Mouse (Mus musculus) liver (tissue): ENCODE data around the gene Kif27.

Experiments
- DNase-seq: peaks from one replicate; pipeline ENCODE4 v3.0.0-alpha.2; 2020; ENCODE audit warnings: mixed read lengths

Gene Kif27

GRCm38 (mm10) chr13:58364353-58365175 lies 5.6 kb upstream of the Kif27 start:
- DNase-seq = no peak

GRCm38 (mm10) chr13:58359304-58359653 lies 357 bp upstream of the Kif27 start:
- DNase-seq = no peak

GRCm38 (mm10) chr13:58352996-58353395 lies 5.9 kb downstream of the Kif27 start:
- DNase-seq = no peak

- DNase-seq = no peak
Observed at GRCm38 (mm10) chr13:58350606-58351005, 8.3 kb downstream of the Kif27 start.

GRCm38 (mm10) chr13:58344505-58344904 lies 14.4 kb downstream of the Kif27 start:
- DNase-seq = no peak

- DNase-seq = no peak
Observed at GRCm38 (mm10) chr13:58337456-58337855, 21.5 kb downstream of the Kif27 start.

- DNase-seq = no peak
Observed at GRCm38 (mm10) chr13:58334116-58334515, 24.8 kb downstream of the Kif27 start.

- DNase-seq = no peak
Observed at GRCm38 (mm10) chr13:58317768-58318167, 41.2 kb downstream of the Kif27 start.

GRCm38 (mm10) chr13:58314991-58315390 lies 43.9 kb downstream of the Kif27 start:
- DNase-seq = peak; percentile 31

- no peak for DNase-seq
Observed at GRCm38 (mm10) chr13:58313758-58314157, 45.2 kb downstream of the Kif27 start.

- DNase-seq = no peak
Observed at GRCm38 (mm10) chr13:58311351-58311750, 47.6 kb downstream of the Kif27 start.

GRCm38 (mm10) chr13:58309499-58309898 lies 49.4 kb downstream of the Kif27 start:
- no peak for DNase-seq

GRCm38 (mm10) chr13:58307453-58307852 lies 51.5 kb downstream of the Kif27 start:
- DNase-seq = no peak

GRCm38 (mm10) chr13:58305230-58305629 lies 53.7 kb downstream of the Kif27 start:
- no peak for DNase-seq

GRCm38 (mm10) chr13:58302421-58303145 lies 56.3 kb downstream of the Kif27 start:
- DNase-seq = no peak

GRCm38 (mm10) chr13:58301961-58302360 lies 57.0 kb downstream of the Kif27 start:
- no peak for DNase-seq

GRCm38 (mm10) chr13:58298756-58299155 lies 60.2 kb downstream of the Kif27 start:
- DNase-seq = no peak

GRCm38 (mm10) chr13:58295582-58295981 lies 63.3 kb downstream of the Kif27 start:
- DNase-seq = no peak

GRCm38 (mm10) chr13:58292811-58293210 lies 66.1 kb downstream of the Kif27 start:
- DNase-seq = no peak

GRCm38 (mm10) chr13:58289308-58289707 lies 69.6 kb downstream of the Kif27 start:
- no peak for DNase-seq

- DNase-seq = peak; percentile 82
Observed at GRCm38 (mm10) chr13:58287822-58288221, 71.1 kb downstream of the Kif27 start.

GRCm38 (mm10) chr13:58283466-58283865 lies 75.5 kb downstream of the Kif27 start:
- DNase-seq = no peak

- no peak for DNase-seq
Observed at GRCm38 (mm10) chr13:58281936-58282335, 77.0 kb downstream of the Kif27 start.

- DNase-seq = no peak
Observed at GRCm38 (mm10) chr13:58280528-58280927, 78.4 kb downstream of the Kif27 start.
